Mouse (Mus musculus) C2C12 (cell line): ENCODE data around the gene Rfx1. TPM values are rescaled to one million over a fixed set of nuclear protein-coding genes. Genes with fewer than 3 reads are reported as not detected.

Source experiments
- H3K27me3 ChIP-seq: one replicate; pipeline ENCODE4 v1.6.1; 2011; ENCODE audit not compliant: control insufficient read depth, insufficient read depth, insufficient read length
- H3K36me3 ChIP-seq: one replicate; pipeline ENCODE4 v1.6.1; 2011; ENCODE audit not compliant: control insufficient read depth, insufficient read depth
- H3K4me3 ChIP-seq: one replicate; pipeline ENCODE4 v1.5.1; 2011; ENCODE audit warnings: mild to moderate bottlenecking, control low read depth; ENCODE audit not compliant: poor library complexity, insufficient read depth, severe bottlenecking
- H3K79me2 ChIP-seq: one replicate; pipeline ENCODE4 v1.6.1; 2011; ENCODE audit not compliant: control insufficient read depth, insufficient read depth
- H3K79me3 ChIP-seq: one replicate; pipeline ENCODE4 v1.6.1; 2011; ENCODE audit warnings: low read depth, control low read depth
- H3ac ChIP-seq: one replicate; pipeline ENCODE3; 2011; ENCODE audit warnings: low read depth; ENCODE audit not compliant: control insufficient read depth, insufficient read length
- CEBPB ChIP-seq: IDR thresholded peaks from one replicate; pipeline ENCODE4 v1.6.1; 2011; ENCODE audit warnings: low read depth, mild to moderate bottlenecking, control low read depth, moderate library complexity
- CTCF ChIP-seq: IDR thresholded peaks from one replicate; pipeline ENCODE4 v1.5.1; 2011; ENCODE audit not compliant: control insufficient read depth, insufficient read depth, insufficient read length
- FOSL1 ChIP-seq: IDR thresholded peaks from one replicate; pipeline ENCODE4 v1.8.0; 2011; ENCODE audit warnings: mild to moderate bottlenecking, low read length; ENCODE audit not compliant: poor library complexity, insufficient read depth, severe bottlenecking
- MAX ChIP-seq: IDR thresholded peaks from one replicate; pipeline ENCODE4 v1.6.1; 2011; ENCODE audit warnings: mild to moderate bottlenecking, control low read depth
- MYOD1 ChIP-seq: IDR thresholded peaks from one replicate; pipeline ENCODE4 v1.6.1; 2011; ENCODE audit warnings: low read depth; ENCODE audit not compliant: control insufficient read depth, insufficient read length
- MYOG ChIP-seq: IDR thresholded peaks from one replicate; pipeline ENCODE4 v1.6.1; 2011; ENCODE audit not compliant: control insufficient read depth, insufficient read length; ENCODE audit errors: extremely low read depth
- USF1 ChIP-seq: IDR thresholded peaks from one replicate; pipeline ENCODE4 v1.6.1; 2011; ENCODE audit warnings: low read depth, mild to moderate bottlenecking, control low read depth, moderate library complexity
- polyA plus RNA-seq: library from polyadenylated mRNA; unstranded; fragments of >200 nt; fragmentation: generic; extraction: Trizol; gene quantifications from one replicate; pipeline ENCODE4 v1.2.1, GENCODE M21; 2012; ENCODE audit warnings: missing spikeins

Rfx1 gene
- polyA plus RNA-seq, 1 experiment = 9.8 TPM

DNA sequence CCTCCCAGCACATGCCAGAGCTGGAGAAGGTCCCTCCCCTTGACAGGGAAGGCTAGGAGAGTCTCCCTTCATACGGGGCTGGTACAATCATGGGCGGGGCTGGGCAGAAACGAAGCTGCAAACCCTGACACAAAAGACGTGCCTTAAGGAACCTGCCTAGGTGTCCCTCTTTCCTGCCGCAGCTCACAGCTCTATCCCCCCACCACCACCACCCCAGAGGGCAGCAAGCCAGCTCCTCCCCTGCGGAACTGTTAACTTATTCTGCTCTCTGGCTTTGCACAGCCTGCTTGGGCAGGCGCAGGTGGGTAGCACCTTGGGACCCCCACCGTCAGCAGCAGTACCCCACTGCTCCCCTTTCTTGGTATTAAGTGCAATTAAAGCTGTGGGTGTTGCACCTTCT lies 29.4 kb downstream of the Rfx1 start:
- TF ChIP-seq USF1 (no peak), FOSL1 (no peak), MAX (no peak), MYOD1 (no peak), CEBPB (no peak), MYOG (no peak), CTCF (no peak)
- no peak overlapping the region for H3K4me3 ChIP-seq
- peaks cover 10% of the 10 kb centered on the region for H3K79me2 ChIP-seq
- H3K27me3 ChIP-seq = no peaks in the 10 kb centered on the region
- no peak overlapping the region for H3ac ChIP-seq
- H3K79me3 ChIP-seq = peaks cover 4% of the 10 kb centered on the region
- H3K36me3 ChIP-seq = peaks cover 50% of the 10 kb centered on the region

GRCm38 (mm10) chr8:84098376-84098775 lies 31.7 kb downstream of the Rfx1 start:
- peaks cover 32% of the 10 kb centered on the region for H3K79me2 ChIP-seq
- no peak overlapping the region for H3K4me3 ChIP-seq
- H3ac ChIP-seq = no peak overlapping the region
- TF ChIP-seq CTCF (no peak), FOSL1 (no peak), MYOG (no peak), USF1 (no peak), MYOD1 (no peak), MAX (no peak), CEBPB (no peak)
- H3K36me3 ChIP-seq = peaks cover 46% of the 10 kb centered on the region
- H3K27me3 ChIP-seq = no peaks in the 10 kb centered on the region
- peaks cover 9% of the 10 kb centered on the region for H3K79me3 ChIP-seq

- Histone ChIP-seq H3K36me3 (peaks cover 33% of the 10 kb centered on the region), H3ac (no peak overlapping the region)
- TF ChIP-seq CEBPB (no peak), FOSL1 (no peak), CTCF (no peak), USF1 (no peak), MYOD1 (no peak), MYOG (no peak), MAX (no peak)
Observed at GRCm38 (mm10) chr8:84101476-84102270, 35.0 kb downstream of the Rfx1 start.

GRCm38 (mm10) chr8:84103601-84104000 lies 37.0 kb downstream of the Rfx1 start:
- H3K79me3 ChIP-seq = peaks cover 17% of the 10 kb centered on the region
- peak overlapping the region; percentile 49 for H3K4me3 ChIP-seq
- H3K36me3 ChIP-seq = peaks cover 20% of the 10 kb centered on the region
- peaks cover 41% of the 10 kb centered on the region for H3K79me2 ChIP-seq
- TF ChIP-seq CTCF = no peak
- TF ChIP-seq MAX = no peak
- no peaks in the 10 kb centered on the region for H3K27me3 ChIP-seq
- peak overlapping the region; percentile 78 for H3ac ChIP-seq

More at GRCm38 (mm10) chr8:84101476-84102270, 35.0 kb downstream of the Rfx1 start:
- Histone ChIP-seq H3K79me3 (peaks cover 17% of the 10 kb centered on the region), H3K79me2 (peaks cover 41% of the 10 kb centered on the region), H3K27me3 (no peaks in the 10 kb centered on the region), H3K4me3 (no peak overlapping the region)

GRCm38 (mm10) chr8:84104221-84104620 lies 37.6 kb downstream of the Rfx1 start:
- peak overlapping the region; percentile 49 for H3K4me3 ChIP-seq
- no peaks in the 10 kb centered on the region for H3K27me3 ChIP-seq
- peaks cover 20% of the 10 kb centered on the region for H3K36me3 ChIP-seq

More at GRCm38 (mm10) chr8:84104221-84104620, 37.6 kb downstream of the Rfx1 start:
- TF ChIP-seq CEBPB (no peak), USF1 (no peak), MYOG (no peak), CTCF (no peak)
- Histone ChIP-seq H3ac (peak overlapping the region; percentile 96), H3K79me2 (peaks cover 41% of the 10 kb centered on the region), H3K79me3 (peaks cover 17% of the 10 kb centered on the region)
